Mouse (Mus musculus): ENCODE results near the gene Slc25a35.
"Not testable (repeated sequence)": the region's sequence is repeated elsewhere in the genome, so short reads cannot be mapped to it uniquely, and the experiment has no call there.

The Slc25a35 gene

GRCm38 (mm10) chr11:68967337-68968282, at the start of gene Slc25a35:
TSS of gene Slc25a35 (plus strand) at chr11:68968131.
- DNase-seq (ENCODE audit: low spot score), result peak; percentile 91

- DNase-seq (ENCODE audit: low spot score), result no peak
Measured at GRCm38 (mm10) chr11:68923191-68923590, 44.7 kb upstream of the Slc25a35 start.

- DNase-seq (ENCODE audit: low spot score), result no peak
Measured at GRCm38 (mm10) chr11:68924749-68925148, 43.2 kb upstream of the Slc25a35 start.

DNA sequence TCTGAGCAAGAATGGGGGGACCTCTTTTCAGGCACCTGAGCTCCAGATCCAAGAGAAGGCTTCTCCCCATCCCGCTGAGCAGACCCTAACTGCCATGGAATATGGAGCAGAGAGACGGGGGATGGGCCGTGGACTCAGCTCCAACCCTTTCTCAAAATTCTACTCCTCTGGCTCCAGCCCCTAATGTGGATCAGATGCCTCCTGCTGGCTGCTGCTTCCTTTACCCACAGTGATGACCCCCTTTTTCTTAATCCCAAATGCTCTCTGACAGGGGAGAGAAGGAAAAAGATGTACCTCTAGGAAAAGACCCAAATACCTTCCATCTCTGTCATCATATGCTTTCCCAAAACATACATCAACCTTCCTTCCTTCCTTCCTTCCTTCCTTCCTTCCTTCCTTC, 41.0 kb upstream of the Slc25a35 start, which contains the start of gene Odf4:
Odf4 (minus strand) TSS at position 101 of the 400 bp plus-strand sequence.
- DNase-seq (ENCODE audit: low spot score), result no peak

DNA sequence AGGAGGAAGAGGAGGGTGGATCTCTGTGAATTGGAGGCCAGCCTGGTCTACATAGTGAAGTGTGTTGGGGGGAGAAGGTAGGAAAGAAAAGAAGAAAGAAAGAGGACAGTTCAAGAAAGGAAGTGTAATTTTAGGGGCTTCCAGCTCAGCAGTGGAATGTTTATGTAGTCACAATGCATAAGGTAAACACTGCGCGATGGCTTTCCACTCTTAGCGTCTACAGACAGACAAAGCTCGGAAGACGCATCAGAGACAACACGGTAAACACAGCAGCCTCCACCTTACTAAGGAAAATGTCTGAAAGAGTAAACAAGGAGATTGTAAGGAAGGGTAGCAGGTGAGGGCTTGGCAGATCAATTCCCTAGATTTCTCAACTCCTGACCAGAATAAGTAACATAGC, 38.0 kb upstream of the Slc25a35 start:
- no peak for DNase-seq (ENCODE audit: low spot score)

- DNase-seq (ENCODE audit: low spot score), result no peak
Measured at GRCm38 (mm10) chr11:68933885-68934507, 33.9 kb upstream of the Slc25a35 start.

DNA sequence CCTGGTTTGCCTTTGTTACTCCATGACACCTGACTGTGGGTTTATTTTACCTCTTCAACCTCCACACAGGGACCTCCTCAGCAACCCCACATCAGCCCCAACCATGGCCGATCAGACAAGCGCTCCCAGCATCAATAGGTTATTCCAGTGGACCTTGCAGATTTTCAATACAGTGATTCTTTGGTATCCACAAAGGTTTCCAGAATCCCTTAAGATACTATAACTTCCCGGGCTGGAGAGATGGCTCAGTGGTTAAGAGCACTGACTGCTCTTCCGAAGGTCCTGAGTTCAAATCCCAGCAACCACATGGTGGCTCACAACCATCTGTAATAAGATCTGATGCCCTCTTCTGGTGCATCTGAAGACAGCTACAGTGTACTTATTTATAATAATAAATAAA, 31.0 kb upstream of the Slc25a35 start:
- not testable (repeated sequence) for DNase-seq (ENCODE audit: low spot score)

- DNase-seq (ENCODE audit: low spot score), result peak; percentile 92
Measured at GRCm38 (mm10) chr11:68939451-68940304, 28.3 kb upstream of the Slc25a35 start.

DNA sequence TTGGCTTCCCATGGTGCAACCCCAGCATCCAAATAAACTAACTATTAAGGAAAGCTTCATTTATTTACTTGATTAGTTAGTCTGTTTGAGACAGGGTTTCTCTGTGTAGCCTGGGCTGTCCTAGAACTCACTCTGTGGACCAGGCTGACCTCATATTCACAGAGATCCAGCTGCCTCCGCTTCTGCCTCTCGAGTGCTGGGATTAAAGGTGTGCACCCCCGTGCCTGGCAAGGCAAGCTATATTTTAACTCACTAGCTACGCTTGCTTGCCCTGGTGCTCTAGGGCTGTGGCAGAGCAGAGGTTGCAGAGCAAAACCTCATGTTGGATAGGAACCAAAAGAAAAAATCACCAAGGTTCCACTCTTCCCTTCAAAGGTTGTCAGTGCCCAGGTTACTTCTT, 27.4 kb upstream of the Slc25a35 start:
- no peak for DNase-seq (ENCODE audit: low spot score)

DNA sequence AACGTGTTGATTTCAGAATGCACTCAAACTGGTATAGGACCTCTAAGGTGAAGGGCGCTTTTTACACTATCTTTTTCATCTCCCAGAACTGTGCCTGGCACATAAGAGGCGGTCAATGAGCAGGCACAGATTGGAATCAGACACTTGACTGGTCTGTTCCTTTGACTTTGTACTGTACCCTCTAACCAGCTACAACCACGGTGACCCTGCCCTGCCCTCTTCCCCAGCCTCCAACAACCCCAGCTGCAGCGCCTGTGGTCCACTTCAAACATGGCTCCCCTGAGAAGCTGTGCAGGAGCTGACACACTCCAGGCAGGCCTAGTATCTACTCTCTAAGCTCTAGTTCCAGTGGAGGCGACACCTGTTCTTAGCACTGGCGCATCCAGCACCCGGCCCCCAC, 25.2 kb upstream of the Slc25a35 start:
- DNase-seq (ENCODE audit: low spot score), result no peak

DNA sequence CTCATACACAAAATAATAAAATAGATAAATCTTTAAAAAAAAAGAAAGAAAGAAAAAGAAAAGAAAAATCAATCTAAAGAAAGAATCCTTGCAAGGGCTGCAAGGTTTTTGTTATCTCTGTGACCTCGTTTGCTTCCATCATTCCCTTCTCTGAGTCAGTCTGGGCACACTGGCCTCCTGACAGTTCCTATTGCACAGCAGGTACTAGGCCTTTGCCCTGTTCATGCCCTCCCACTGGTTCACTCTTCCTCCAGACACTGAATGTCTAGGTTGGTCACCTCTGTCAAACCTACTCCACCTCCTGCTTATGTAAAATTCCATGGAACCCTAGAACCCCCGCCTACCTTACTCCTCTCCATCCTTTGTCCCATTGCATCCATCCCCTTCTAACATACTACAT, 22.7 kb upstream of the Slc25a35 start:
- no peak for DNase-seq (ENCODE audit: low spot score)

GRCm38 (mm10) chr11:68946001-68946400, 21.9 kb upstream of the Slc25a35 start:
- no peak for DNase-seq (ENCODE audit: low spot score)

DNA sequence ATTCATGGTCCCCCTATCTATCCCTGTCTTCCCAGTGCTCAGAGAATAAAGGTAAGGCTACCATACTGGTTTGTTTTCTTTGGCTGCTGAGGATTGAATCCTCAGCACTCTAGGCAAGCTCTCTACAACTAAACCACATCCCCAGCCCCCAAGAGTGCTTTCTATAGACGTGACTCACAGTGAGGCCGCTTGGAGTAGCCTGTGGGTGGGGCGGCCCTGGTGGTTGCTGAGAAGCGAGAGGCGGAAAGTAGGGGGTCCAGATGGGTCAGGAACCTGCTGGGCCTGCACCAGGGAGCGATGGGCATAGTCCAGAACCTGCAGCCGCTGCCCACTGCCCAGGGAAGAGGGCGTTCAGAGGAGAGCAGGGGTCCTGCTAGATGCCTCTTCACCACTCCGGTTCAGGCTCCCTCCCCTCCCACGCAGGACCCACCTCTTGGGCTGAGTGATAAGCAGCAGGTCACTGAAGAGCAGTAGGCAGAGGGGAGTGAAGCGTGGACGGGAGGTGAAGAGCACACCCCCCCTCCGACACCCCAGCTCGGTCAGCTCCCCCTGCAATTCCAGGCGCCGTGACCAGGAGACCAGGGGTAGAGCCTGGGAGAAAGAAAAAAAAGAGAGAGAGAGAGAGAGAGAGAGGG, 21.0 kb upstream of the Slc25a35 start:
- no peak for DNase-seq (ENCODE audit: low spot score)

DNA sequence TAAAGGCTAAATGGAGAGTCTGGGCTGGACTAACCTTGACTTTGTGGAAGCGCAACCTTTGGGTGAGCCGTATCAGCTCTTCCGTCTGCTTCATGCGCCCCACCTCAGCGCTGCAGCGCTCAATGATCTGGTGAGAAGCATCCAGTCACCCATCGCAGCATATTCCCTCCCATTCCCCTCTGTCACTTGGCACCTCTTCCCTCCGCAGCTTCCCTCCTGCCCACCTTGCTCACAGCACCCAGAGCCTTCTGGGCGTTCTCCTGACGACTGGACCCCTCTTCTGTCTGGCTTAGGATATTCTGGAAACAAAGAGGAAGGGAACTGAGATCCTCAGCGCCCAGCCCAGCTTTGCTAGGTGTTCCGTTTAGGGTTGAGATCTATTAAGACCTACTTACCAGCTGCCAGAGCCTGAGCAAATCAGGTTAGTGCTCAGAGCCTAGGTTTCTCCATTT, 20.4 kb upstream of the Slc25a35 start:
- DNase-seq (ENCODE audit: low spot score), result peak; percentile 51

DNA sequence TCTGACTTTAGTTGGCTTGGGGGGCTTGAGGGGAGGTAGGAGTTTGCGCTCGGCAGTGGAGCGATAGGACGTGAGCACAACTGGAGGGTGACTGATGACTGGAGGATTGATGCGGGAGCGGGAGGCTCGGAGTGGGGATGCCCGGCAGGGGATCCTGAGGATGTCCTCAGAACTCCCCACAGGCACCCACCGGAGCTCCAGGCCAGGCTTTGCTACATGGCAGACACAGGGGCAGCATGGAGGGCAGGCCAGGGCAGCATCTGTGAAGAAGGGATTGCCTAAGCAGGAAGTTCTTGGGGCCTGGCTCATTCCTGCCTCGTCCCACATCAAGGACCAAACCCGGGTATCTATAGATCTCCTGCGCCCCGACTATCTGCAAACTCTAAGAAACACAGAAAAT, 14.0 kb upstream of the Slc25a35 start:
- no peak for DNase-seq (ENCODE audit: low spot score)

DNA sequence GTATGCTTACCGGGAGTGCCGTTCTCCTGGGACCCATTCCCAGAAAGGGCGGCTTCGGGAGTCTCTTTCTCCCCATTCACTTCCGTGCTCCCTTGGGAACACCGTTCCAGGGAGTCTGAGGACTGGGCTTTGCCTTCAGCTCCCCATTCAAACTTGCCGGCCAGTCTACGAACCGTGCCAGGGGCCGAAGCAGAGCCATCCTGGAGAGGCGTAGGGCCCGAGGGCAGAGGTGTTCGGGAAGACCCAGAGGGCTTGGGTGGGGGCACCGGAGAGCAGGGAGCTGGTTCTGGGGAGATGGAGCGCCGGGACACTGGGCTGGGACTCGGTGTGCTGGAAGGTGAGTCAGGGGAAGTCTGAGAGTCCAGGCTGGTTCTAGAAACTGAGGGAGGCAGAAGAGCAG, 13.5 kb upstream of the Slc25a35 start:
- no peak for DNase-seq (ENCODE audit: low spot score)

DNA sequence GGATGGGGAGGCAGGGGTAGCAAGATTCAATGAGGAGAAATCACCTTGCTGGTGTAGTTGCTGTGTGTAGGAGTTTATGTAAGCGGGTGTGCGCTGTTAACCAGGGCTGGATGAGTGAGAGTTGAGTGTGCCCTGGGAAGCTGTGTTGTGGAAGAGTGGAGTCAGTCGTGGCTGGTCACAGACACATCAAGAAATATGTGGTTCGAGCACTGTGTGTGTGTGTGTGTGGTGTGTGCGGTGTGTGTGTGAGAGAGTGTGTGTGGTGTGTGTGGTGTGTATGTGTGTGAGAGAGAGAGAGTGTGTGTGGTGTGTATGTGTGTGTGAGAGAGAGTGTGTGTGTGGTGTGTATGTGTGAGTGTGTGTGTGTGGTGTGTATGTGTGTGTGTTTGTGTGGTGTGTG, 12.5 kb upstream of the Slc25a35 start:
- DNase-seq (ENCODE audit: low spot score), result no peak

DNA sequence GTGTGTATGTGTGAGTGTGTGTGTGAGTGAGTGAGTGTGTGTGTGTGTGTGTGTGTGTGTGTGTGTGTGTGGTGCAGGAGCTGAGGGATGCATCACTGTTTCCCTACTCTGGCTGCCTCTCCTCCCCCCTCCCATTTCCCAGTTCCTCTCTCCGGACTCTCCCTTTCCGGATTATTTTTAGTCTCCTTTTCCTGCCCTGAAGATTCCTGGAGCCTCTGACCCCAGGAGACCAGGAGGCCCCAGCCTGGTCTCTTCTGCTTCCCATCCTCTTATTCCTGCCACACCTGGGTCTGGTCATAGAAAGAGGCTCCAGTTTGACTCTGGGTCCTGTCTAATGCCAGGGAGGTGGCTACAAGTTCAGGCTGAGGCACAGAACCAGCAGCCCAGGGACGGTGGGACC, 11.8 kb upstream of the Slc25a35 start:
- DNase-seq (ENCODE audit: low spot score), result no peak

DNA sequence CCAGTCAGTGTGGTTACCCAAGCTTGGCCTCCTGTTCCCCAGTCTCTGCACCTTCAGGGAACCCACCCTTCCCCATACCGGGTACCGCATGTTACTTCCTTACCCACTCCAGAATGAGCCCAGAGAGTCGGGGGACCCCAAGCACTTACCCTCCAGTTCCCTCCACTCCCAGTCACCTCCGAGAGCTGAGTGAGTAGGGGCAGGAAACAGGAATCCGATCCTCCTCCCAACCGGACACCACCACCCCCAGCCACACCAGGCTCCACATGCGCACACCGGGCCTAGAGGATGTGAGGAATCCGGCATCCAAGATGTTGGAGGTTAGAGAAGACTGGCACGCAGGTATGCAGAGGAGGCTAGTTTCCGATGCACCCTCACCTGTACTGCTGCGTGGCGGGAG, 11.2 kb upstream of the Slc25a35 start:
- DNase-seq (ENCODE audit: low spot score), result no peak

DNA sequence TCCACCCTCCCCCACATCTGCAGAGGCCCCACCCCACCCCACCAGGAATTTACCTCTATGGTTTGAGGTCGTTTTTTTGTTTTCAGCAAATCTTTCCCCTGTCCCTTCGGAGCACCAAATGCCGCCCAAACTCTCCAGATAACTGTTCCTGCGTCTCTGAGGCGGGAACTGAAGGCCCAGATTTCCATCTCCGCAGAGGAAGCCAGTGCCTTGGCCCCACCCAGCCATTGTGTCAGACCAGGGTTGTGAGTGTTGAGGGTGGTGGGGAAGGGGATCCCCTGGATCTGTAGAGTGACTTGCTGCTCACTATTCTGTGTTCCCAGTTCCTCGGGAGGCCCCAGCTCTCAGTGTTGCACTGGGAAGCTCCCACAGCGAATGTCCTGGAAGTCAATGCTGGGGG, 10.6 kb upstream of the Slc25a35 start, which contains the start of gene Arhgef15:
Arhgef15 (minus strand) TSS at position 173 of the 400 bp plus-strand sequence.
- no peak for DNase-seq (ENCODE audit: low spot score)

- DNase-seq (ENCODE audit: low spot score), result no peak
Measured at GRCm38 (mm10) chr11:68957971-68958370, 10.0 kb upstream of the Slc25a35 start.

GRCm38 (mm10) chr11:68961596-68961995, 6.3 kb upstream of the Slc25a35 start:
- no peak for DNase-seq (ENCODE audit: low spot score)

Measured in retina, embryonic 14.5 days (tissue).